Mouse (Mus musculus) urinary bladder, postnatal 4 days (tissue): Measurements from ENCODE around the gene Pttg1ip.

ENCODE experiments used
- DNase-seq, 2 experiments: peaks; one replicate each; pipeline ENCODE4 v3.0.0; 2021 to 2022; ENCODE audit warnings: low spot score in 2 of 2

Pttg1ip gene

GRCm38 (mm10) chr10:77569481-77569880 lies 12.0 kb upstream of the Pttg1ip start:
- no peak for DNase-seq

DNA sequence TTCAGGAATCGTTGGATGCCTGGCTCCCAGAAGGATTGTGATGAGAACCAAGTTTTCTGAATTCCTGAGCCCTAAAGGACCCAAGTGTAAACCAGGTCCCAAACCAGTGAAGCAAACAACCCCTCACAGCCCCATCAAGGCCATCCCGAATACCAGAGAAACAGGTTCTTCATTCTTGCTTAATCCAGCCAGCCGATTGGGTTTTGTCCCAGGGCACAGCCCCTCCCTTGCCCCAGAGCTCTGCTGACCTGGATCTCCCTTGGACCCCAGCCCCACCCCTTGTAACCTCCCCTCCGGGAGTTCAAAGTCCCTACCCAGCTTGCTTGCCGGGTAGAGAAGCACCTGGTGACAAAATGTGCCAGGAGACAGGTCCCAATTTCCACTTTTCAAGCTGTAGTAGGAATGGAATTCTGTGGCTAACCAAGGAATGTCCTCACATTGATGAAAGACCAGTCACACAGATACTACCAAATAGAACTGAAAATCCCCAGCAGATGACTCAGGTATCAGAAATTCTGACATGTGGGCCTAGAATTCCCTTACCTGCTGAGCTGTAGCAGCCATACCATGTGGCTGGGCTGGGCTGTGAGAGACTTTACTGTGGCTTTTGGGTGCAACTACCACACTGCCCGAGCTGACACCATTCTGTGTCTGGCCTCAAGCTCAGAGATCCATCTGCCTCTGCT lies 11.4 kb upstream of the Pttg1ip start:
- no peak for DNase-seq

GRCm38 (mm10) chr10:77572225-77572624 lies 9.3 kb upstream of the Pttg1ip start:
- DNase-seq: no peak

- no peak for DNase-seq
These were observed 8.4 kb upstream of the Pttg1ip start for GRCm38 (mm10) chr10:77573162-77573561.

GRCm38 (mm10) chr10:77580027-77580920 lies 1.2 kb upstream of the Pttg1ip start:
- no peak for DNase-seq

GRCm38 (mm10) chr10:77581023-77581407 lies 505 bp upstream of the Pttg1ip start:
- no peak for DNase-seq

DNA sequence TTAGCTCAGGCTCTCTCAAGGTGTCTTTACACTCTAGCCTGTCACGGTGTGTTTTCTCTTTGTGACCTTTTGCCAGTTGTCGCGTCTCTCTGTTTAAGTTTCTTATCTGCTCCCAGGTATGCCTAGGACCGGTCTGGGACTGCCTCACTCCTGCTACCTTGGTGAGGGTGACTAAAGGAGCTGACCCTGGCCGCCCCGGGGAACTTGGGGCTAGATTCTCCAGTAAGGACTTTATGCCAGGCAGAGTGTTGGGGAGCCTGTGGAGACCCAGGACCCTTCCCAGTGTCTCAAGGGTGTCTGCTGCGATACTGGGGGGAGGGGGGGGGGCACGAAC lies 732 bp downstream of the Pttg1ip start:
- DNase-seq: no peak

DNA sequence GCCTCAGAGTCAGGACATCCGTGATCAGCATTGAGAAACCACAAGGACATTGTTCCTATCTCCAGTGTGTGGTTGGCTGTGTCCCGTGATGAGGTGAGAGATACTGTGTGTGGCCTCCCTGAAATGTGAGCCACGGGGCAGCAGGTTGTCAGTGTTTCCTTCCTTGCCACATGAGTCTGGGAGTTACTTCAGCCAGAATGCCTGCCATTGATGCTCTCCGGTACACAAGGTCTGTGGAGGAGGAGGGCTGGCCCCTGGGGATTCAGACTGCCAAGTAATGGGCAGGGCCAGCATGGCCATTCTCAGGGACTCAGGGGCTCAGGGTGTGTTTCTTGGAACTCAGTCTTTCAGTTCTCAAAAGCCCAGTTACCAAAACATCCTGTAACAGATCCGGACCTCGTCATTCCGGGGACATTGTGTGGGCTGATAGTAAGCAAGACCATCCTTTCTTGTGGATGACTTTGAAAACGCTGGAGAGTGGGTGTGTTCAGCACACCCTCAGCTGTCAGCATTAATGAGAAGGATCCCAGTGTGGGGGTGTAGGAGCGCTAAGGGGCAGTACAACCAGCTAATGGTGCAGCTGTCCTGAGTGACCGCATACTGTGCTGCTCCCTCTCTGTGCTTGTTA lies 2.4 kb downstream of the Pttg1ip start:
- DNase-seq: no peak

- DNase-seq: no peak
These were observed 5.1 kb downstream of the Pttg1ip start for GRCm38 (mm10) chr10:77586637-77587036.

GRCm38 (mm10) chr10:77587091-77587775 lies 5.7 kb downstream of the Pttg1ip start:
- DNase-seq: no peak

GRCm38 (mm10) chr10:77588036-77588435 lies 6.5 kb downstream of the Pttg1ip start:
- no peak for DNase-seq

DNA sequence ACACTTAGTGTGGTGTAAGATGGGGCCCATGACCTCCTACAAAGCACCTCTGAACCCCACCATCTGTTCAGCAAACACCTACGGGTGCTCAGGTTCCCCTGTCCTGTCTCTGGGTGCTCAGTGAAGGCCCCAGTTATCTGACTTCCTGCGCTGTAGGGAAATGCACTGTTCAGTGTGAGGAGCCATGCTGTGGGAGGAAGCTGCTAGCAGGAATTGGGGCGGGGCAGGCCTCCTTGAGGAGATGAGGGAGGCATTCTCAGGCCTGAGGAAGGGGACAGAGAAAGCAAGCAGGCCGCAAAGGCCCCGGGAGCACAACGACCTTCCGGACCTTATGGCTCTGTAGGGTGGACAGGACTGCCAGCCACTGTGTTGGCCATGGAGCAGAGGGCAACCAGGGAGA lies 7.6 kb downstream of the Pttg1ip start:
- DNase-seq: no peak

DNA sequence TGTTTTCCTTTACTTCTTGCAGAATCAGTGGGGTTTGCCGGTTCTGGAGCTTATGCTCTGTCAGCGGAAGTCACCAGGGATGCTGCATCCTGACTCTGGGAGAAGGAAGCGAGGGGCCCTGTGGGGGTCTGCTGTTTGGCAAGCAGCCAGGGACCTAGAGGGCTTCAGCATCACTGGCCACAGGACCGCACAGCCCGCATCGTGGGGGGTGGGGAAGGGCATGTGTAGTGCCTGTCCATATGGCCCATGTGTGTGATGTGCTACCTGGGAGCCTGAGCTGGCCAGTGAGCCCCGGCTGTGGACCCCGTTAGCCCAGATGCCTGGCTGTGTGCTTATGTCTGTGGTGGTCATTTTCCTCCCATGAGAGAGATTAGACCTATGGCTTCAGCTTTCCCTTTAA lies 8.2 kb downstream of the Pttg1ip start:
- no peak for DNase-seq

- peak in 1 of 2 experiments; percentile 39 for DNase-seq
These were observed 9.3 kb downstream of the Pttg1ip start for GRCm38 (mm10) chr10:77590812-77591211.

DNA sequence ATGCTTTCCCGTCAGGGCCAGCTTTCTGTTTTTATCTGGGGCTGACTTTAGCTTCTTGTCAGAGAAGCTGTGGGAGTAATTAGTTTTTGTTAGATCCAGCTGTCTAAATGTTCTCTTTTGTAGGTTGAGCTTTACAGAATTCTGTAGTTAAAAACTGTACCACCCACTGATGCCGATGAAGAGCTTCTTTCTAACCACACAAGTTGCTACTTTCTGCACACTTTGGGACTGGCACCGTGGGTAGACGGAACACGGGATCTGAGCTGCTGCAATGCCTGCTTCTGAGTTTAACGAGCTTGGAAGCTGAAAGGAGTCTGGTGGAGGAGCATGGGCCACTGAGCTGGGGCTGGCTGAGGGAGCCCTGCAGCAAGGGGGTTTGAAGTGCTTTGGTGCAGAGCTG lies 10.0 kb downstream of the Pttg1ip start:
- DNase-seq: no peak

GRCm38 (mm10) chr10:77596060-77596459 lies 14.5 kb downstream of the Pttg1ip start:
- DNase-seq: no peak

- DNase-seq: no peak
These were observed 21.5 kb downstream of the Pttg1ip start for GRCm38 (mm10) chr10:77603021-77603420.

DNA sequence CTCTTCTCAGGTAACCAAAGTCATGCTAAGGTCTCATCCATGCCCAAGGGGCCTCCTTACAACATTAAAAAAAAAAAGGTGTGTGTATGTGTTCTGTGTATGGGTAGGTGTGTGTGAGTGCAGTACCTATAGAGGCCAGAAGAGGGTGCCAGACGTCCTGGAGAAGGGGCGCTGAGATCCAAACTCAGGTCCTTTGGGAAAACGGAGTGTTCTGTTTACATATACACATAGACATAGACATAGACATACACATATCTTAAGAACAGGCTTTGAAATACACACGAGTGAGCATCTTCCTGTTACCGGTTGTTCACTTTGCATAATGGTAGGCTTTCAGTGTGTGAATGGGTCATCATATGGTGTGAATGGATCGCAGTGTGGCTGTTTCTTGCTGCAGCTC lies 22.6 kb downstream of the Pttg1ip start:
- DNase-seq: no peak

DNA sequence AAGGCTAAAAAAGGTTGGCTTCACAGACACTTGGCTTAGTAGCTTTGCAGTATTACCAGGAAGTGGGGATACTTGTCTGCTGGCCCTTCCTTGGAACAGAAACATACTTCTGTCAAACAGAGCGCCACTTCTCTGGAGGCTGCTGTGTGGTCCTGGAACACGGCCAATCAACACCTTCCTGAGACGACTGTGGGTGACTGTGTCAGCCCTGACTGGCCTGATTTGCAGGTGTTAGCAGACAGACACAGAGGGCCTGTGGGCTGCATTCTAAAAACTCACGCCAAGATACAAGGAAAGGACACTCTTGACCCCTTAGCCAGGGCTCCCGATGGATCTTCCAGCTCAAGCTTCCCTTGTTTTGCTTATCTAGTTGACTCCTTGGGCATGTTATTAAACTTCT lies 23.4 kb downstream of the Pttg1ip start:
- no peak for DNase-seq

GRCm38 (mm10) chr10:77605368-77605767 lies 23.8 kb downstream of the Pttg1ip start:
- no peak for DNase-seq

DNA sequence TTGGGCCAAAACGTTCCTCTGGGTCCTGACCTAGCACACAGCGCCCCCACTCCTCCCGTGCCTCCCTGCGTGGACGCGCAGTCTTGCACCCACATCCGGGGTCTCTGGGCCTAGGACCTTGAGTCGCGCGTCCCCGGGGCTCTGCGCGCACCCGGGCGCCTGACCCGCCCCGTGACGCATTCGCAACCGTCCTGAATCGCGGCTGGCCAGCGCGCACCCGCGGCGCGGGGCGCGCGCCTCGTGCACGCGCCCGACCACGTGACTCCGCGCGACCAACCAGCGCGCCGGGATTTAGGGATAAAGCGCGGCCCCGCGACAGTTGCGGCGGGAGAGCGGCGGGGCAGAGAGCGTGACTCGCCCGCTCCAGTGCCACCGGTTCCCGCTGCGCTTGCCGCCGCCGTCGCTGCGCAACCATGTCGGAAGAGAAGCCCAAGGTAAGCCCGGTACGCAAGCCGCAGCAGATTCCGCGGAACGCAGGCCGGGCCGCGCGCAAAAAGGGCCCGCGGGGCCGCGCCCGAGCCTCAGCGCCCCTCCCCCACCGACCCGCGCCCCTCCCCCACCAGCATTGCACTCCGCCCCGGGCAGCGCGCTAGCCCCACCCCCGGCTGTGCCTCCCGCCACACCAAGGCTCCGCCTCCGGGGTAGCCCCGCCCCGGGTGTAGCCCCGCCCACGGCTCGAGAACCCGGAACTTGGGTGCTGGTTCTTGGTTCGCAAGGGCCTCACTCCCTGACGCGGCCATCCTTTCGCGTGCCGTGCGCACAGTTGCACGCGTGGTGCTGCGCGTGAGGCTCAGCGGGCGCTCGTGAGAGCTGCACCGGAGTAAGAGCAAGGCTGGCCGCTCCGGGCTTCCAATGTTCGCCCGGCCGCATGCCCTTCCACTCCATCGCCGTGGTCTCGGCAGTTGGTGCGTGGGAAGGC lies 24.6 kb downstream of the Pttg1ip start, which contains the start of the genes Sumo3 and Gm49325:
Gene Sumo3, plus strand, starts transcription at position 190 of the 919 bp plus-strand sequence.
Gene Gm49325, plus strand, starts transcription at position 290 of the 919 bp plus-strand sequence.
- peak; percentile 97 to 99 for DNase-seq
